Mouse (Mus musculus): ENCODE results near the gene Nol9. TPM values are rescaled to one million over a fixed set of nuclear protein-coding genes. Genes with fewer than 3 reads are reported as not detected.

The Nol9 gene
- polyA plus RNA-seq, 1 experiment from 2014 or later, result 16.8 TPM

DNA sequence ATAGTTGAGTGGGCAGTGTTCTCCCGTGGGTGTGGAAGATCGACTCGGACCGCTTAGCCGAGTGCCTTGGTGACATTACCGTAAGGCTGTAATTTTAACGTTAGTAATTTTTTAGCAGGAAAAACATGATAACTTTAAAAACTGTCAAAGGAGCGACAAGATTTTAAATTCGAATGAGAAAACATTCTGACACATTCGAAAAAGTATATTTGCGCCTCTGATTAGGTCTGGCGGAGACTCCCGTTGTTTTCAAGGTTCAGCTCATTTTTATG lies 42.2 kb upstream of the Nol9 start:
- peak overlapping the region; percentile 69 to 100 for H3K4me3 ChIP-seq (ENCODE audit: control insufficient read depth in 1 of 2, insufficient read depth in 1 of 2, low read depth in 1 of 2, low read length in 2 of 2)
- H3K4me2 ChIP-seq (ENCODE audit: low read length), result peak overlapping the region; percentile 80
- H3K27ac ChIP-seq (replicated peaks in 1 of 2; ENCODE audit: control insufficient read depth in 1 of 2, insufficient read depth in 1 of 2, low read depth in 2 of 2, low read length in 2 of 2), result peak overlapping the region; percentile 76 to 88
- H3K9me3 ChIP-seq (ENCODE audit: control insufficient read depth, low read length), result no peaks in the 10 kb centered on the region
- peaks cover 14% of the 10 kb centered on the region for H3K36me3 ChIP-seq (ENCODE audit: control insufficient read depth, insufficient read depth, low read length)
- H3K4me1 ChIP-seq (ENCODE audit: control insufficient read depth in 2 of 2, insufficient read depth in 2 of 2, low read length in 2 of 2), result peaks cover 4 to 22% of the 10 kb centered on the region in 2 experiments; a peak in 2 of 4 replicates
- ATAC-seq (ENCODE audit: insufficient number of reproducible peaks, insufficient read depth, low FRiP score, low read depth), result no peak; the same call in 1 of the 2 replicates
- WGBS, result 3% methylated on average over 13 of the region's 13 CpGs
- peak overlapping the region; percentile 90 for H3K9ac ChIP-seq (ENCODE audit: low read length)
- H3K27me3 ChIP-seq (ENCODE audit: control insufficient read depth, insufficient read depth, low read length), result no peaks in the 10 kb centered on the region

DNA sequence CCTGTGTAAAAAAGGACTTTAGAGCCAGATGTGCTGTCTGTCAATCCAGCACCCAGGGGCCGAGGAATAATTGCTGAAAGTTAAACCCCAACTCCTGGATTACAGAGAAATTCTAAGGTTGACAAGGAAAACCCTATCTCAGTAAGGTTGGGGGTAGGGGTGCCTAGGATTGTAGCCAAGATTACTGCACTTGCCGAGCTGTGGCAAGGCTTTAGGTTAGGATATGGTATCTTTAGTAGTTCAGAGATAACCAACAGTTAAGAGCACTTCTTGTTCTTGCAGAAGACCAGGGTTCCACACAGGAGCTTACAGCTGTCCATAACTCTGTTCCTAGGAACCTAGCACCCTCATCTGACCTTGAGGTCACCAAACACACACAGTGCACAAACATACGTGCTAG lies 41.4 kb upstream of the Nol9 start:
- Histone ChIP-seq H3K36me3 (ENCODE audit: control insufficient read depth, insufficient read depth, low read length) (peaks cover 7% of the 10 kb centered on the region; the same call in 1 of the 2 replicates), H3K4me2 (ENCODE audit: low read length) (peak overlapping the region; percentile 80), H3K9ac (ENCODE audit: low read length) (peak overlapping the region; percentile 90), H3K4me1 (ENCODE audit: control insufficient read depth in 2 of 2, insufficient read depth in 2 of 2, low read length in 2 of 2) (peaks cover 4 to 22% of the 10 kb centered on the region in 2 experiments; a peak in 2 of 4 replicates), H3K4me3 (ENCODE audit: control insufficient read depth in 1 of 2, insufficient read depth in 1 of 2, low read depth in 1 of 2, low read length in 2 of 2) (peak overlapping the region in 1 of 2 experiments; percentile 100; a peak in 1 of 4 replicates), H3K9me3 (ENCODE audit: control insufficient read depth, low read length) (no peaks in the 10 kb centered on the region), H3K27ac (replicated peaks in 1 of 2; ENCODE audit: control insufficient read depth in 1 of 2, insufficient read depth in 1 of 2, low read depth in 2 of 2, low read length in 2 of 2) (no peak overlapping the region), H3K27me3 (ENCODE audit: control insufficient read depth, insufficient read depth, low read length) (no peaks in the 10 kb centered on the region)
- ATAC-seq (ENCODE audit: insufficient number of reproducible peaks, insufficient read depth, low FRiP score, low read depth), result no peak
- WGBS, result 49% methylated on average over 3 of the region's 3 CpGs

DNA sequence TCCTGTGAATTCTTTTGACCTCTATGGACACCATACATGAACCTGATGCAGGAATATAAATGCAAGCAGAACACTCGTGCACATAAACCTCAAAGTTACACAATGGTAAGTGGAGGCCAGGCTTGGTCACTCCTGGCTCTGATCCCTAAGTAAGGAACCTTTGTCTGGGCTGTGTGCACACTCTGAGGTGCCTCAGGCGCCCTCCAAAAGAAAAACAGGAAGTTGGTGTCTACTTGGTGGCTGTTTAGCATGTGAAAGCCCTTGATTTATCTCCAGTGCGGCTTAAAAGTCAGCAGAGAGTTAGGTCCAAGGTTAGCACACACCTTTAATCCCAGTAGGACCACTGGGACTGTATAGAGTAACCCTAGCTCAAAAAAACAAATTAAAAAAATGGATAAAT lies 39.6 kb upstream of the Nol9 start:
- WGBS, result 61% methylated on average over 3 of the region's 3 CpGs
- Histone ChIP-seq H3K4me3 (ENCODE audit: control insufficient read depth in 1 of 2, insufficient read depth in 1 of 2, low read depth in 1 of 2, low read length in 2 of 2) (no peak overlapping the region), H3K27me3 (ENCODE audit: control insufficient read depth, insufficient read depth, low read length) (no peaks in the 10 kb centered on the region), H3K4me2 (ENCODE audit: low read length) (no peak overlapping the region), H3K9ac (ENCODE audit: low read length) (no peak overlapping the region), H3K27ac (replicated peaks in 1 of 2; ENCODE audit: control insufficient read depth in 1 of 2, insufficient read depth in 1 of 2, low read depth in 2 of 2, low read length in 2 of 2) (no peak overlapping the region), H3K9me3 (ENCODE audit: control insufficient read depth, low read length) (no peaks in the 10 kb centered on the region), H3K4me1 (ENCODE audit: control insufficient read depth in 2 of 2, insufficient read depth in 2 of 2, low read length in 2 of 2) (peaks cover 5 to 7% of the 10 kb centered on the region in 2 experiments; a peak in 3 of 4 replicates), H3K36me3 (ENCODE audit: control insufficient read depth, insufficient read depth, low read length) (no peaks in the 10 kb centered on the region)
- ATAC-seq (ENCODE audit: insufficient number of reproducible peaks, insufficient read depth, low FRiP score, low read depth), result no peak

- peaks cover 5 to 7% of the 10 kb centered on the region in 2 experiments; a peak in 3 of 4 replicates for H3K4me1 ChIP-seq (ENCODE audit: control insufficient read depth in 2 of 2, insufficient read depth in 2 of 2, low read length in 2 of 2)
- H3K4me2 ChIP-seq (ENCODE audit: low read length), result no peak overlapping the region
- no peak overlapping the region for H3K27ac ChIP-seq (replicated peaks in 1 of 2; ENCODE audit: control insufficient read depth in 1 of 2, insufficient read depth in 1 of 2, low read depth in 2 of 2, low read length in 2 of 2)
- no peak for ATAC-seq (ENCODE audit: insufficient number of reproducible peaks, insufficient read depth, low FRiP score, low read depth)
- no peaks in the 10 kb centered on the region for H3K27me3 ChIP-seq (ENCODE audit: control insufficient read depth, insufficient read depth, low read length)
- H3K9ac ChIP-seq (ENCODE audit: low read length), result no peak overlapping the region
- H3K4me3 ChIP-seq (ENCODE audit: control insufficient read depth in 1 of 2, insufficient read depth in 1 of 2, low read depth in 1 of 2, low read length in 2 of 2), result no peak overlapping the region
- no peaks in the 10 kb centered on the region for H3K9me3 ChIP-seq (ENCODE audit: control insufficient read depth, low read length)
- 30% methylated on average over 4 of the region's 4 CpGs for WGBS
- no peaks in the 10 kb centered on the region for H3K36me3 ChIP-seq (ENCODE audit: control insufficient read depth, insufficient read depth, low read length)
Observed at GRCm38 (mm10) chr4:152000906-152001305, 38.2 kb upstream of the Nol9 start.

- Histone ChIP-seq H3K9ac (ENCODE audit: low read length) (no peak overlapping the region), H3K27me3 (ENCODE audit: control insufficient read depth, insufficient read depth, low read length) (no peaks in the 10 kb centered on the region), H3K4me2 (ENCODE audit: low read length) (no peak overlapping the region), H3K36me3 (ENCODE audit: control insufficient read depth, insufficient read depth, low read length) (no peaks in the 10 kb centered on the region), H3K27ac (replicated peaks in 1 of 2; ENCODE audit: control insufficient read depth in 1 of 2, insufficient read depth in 1 of 2, low read depth in 2 of 2, low read length in 2 of 2) (no peak overlapping the region), H3K4me1 (ENCODE audit: control insufficient read depth in 2 of 2, insufficient read depth in 2 of 2, low read length in 2 of 2) (peaks cover 5 to 7% of the 10 kb centered on the region in 2 experiments; a peak in 3 of 4 replicates), H3K9me3 (ENCODE audit: control insufficient read depth, low read length) (no peaks in the 10 kb centered on the region), H3K4me3 (ENCODE audit: control insufficient read depth in 1 of 2, insufficient read depth in 1 of 2, low read depth in 1 of 2, low read length in 2 of 2) (no peak overlapping the region)
- ATAC-seq (ENCODE audit: insufficient number of reproducible peaks, insufficient read depth, low FRiP score, low read depth), result no peak
- 63% methylated on average over 4 of the region's 4 CpGs for WGBS
Observed at GRCm38 (mm10) chr4:152001335-152001734, 37.8 kb upstream of the Nol9 start.

GRCm38 (mm10) chr4:152002063-152002462 lies 37.1 kb upstream of the Nol9 start:
- H3K4me3 ChIP-seq (ENCODE audit: control insufficient read depth in 1 of 2, insufficient read depth in 1 of 2, low read depth in 1 of 2, low read length in 2 of 2), result no peak overlapping the region
- no peak overlapping the region for H3K9ac ChIP-seq (ENCODE audit: low read length)
- 90% methylated on average over 3 of the region's 3 CpGs for WGBS
- no peak overlapping the region for H3K27ac ChIP-seq (replicated peaks in 1 of 2; ENCODE audit: control insufficient read depth in 1 of 2, insufficient read depth in 1 of 2, low read depth in 2 of 2, low read length in 2 of 2)
- H3K27me3 ChIP-seq (ENCODE audit: control insufficient read depth, insufficient read depth, low read length), result no peaks in the 10 kb centered on the region
- H3K4me1 ChIP-seq (ENCODE audit: control insufficient read depth in 2 of 2, insufficient read depth in 2 of 2, low read length in 2 of 2), result peaks cover 8 to 10% of the 10 kb centered on the region in 2 experiments
- H3K9me3 ChIP-seq (ENCODE audit: control insufficient read depth, low read length), result no peaks in the 10 kb centered on the region
- no peak for ATAC-seq (ENCODE audit: insufficient number of reproducible peaks, insufficient read depth, low FRiP score, low read depth)
- H3K36me3 ChIP-seq (ENCODE audit: control insufficient read depth, insufficient read depth, low read length), result no peaks in the 10 kb centered on the region
- H3K4me2 ChIP-seq (ENCODE audit: low read length), result no peak overlapping the region

DNA sequence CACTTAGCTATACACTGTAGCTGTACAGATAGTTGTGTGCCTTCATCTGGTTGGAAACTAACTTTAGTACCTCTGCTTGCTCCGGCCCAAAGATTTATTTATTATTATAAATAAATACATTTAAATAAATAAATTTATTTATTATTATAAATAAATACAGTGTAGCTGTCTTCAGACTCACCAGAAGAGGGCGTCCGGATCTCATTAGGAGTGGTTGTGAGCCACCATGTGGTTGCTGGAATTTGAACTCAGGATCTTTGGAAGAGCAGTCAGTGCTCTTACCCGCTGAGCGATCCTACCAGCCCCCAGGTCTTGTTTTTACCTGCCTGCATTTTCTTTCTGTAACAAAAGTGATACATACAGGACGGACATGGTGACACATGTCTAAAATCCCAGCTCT lies 33.0 kb upstream of the Nol9 start:
- no peak for ATAC-seq (ENCODE audit: insufficient number of reproducible peaks, insufficient read depth, low FRiP score, low read depth)
- Histone ChIP-seq H3K36me3 (ENCODE audit: control insufficient read depth, insufficient read depth, low read length) (no peaks in the 10 kb centered on the region), H3K9me3 (ENCODE audit: control insufficient read depth, low read length) (no peaks in the 10 kb centered on the region), H3K4me1 (ENCODE audit: control insufficient read depth in 2 of 2, insufficient read depth in 2 of 2, low read length in 2 of 2) (peaks cover 20 to 23% of the 10 kb centered on the region in 2 experiments), H3K4me3 (ENCODE audit: control insufficient read depth in 1 of 2, insufficient read depth in 1 of 2, low read depth in 1 of 2, low read length in 2 of 2) (no peak overlapping the region), H3K4me2 (ENCODE audit: low read length) (no peak overlapping the region), H3K9ac (ENCODE audit: low read length) (no peak overlapping the region), H3K27me3 (ENCODE audit: control insufficient read depth, insufficient read depth, low read length) (no peaks in the 10 kb centered on the region), H3K27ac (replicated peaks in 1 of 2; ENCODE audit: control insufficient read depth in 1 of 2, insufficient read depth in 1 of 2, low read depth in 2 of 2, low read length in 2 of 2) (peak overlapping the region in 1 of 2 experiments; percentile 96; a peak in 1 of 4 replicates)
- 74% methylated on average over 6 of the region's 6 CpGs for WGBS

GRCm38 (mm10) chr4:152006812-152007211 lies 32.3 kb upstream of the Nol9 start:
- H3K4me1 ChIP-seq (ENCODE audit: control insufficient read depth in 2 of 2, insufficient read depth in 2 of 2, low read length in 2 of 2), result peaks cover 25 to 30% of the 10 kb centered on the region in 2 experiments
- whole genome bisulfite sequencing, result 39% methylated on average over 3 of the region's 3 CpGs

More at GRCm38 (mm10) chr4:152006812-152007211, 32.3 kb upstream of the Nol9 start:
- no peak overlapping the region; a peak in 1 of 4 replicates for H3K4me3 ChIP-seq (ENCODE audit: control insufficient read depth in 1 of 2, insufficient read depth in 1 of 2, low read depth in 1 of 2, low read length in 2 of 2)
- no peak for ATAC-seq (ENCODE audit: insufficient number of reproducible peaks, insufficient read depth, low FRiP score, low read depth)
- no peaks in the 10 kb centered on the region for H3K36me3 ChIP-seq (ENCODE audit: control insufficient read depth, insufficient read depth, low read length)
- peak overlapping the region; percentile 96 to 97 for H3K27ac ChIP-seq (replicated peaks in 1 of 2; ENCODE audit: control insufficient read depth in 1 of 2, insufficient read depth in 1 of 2, low read depth in 2 of 2, low read length in 2 of 2)
- no peaks in the 10 kb centered on the region for H3K9me3 ChIP-seq (ENCODE audit: control insufficient read depth, low read length)
- no peak overlapping the region; the same call in 1 of the 2 replicates for H3K9ac ChIP-seq (ENCODE audit: low read length)
- H3K4me2 ChIP-seq (ENCODE audit: low read length), result peak overlapping the region; percentile 78
- H3K27me3 ChIP-seq (ENCODE audit: control insufficient read depth, insufficient read depth, low read length), result no peaks in the 10 kb centered on the region
